In the genomic region with DNA sequence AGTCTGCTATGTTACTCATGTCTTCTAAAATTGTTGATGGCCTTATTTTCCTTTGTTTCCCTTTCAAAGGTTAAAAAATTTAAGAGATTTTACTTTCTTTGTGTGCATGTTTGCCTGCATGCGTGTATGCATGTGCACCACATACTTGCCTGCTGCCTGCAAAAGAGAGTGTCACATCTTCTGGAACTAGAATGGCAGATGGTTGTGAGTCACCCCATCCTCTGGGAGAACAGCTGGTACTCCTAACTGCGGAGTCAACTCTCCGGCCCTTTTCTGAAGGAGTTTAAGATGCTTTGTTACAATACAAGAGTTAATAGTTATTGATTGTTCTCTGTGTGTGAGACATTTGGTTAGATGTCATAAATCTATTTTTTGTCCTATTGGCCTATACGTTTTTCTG, we compare ENCODE assay signal across 13 mouse cellular contexts. TPM values are rescaled to one million over a fixed set of nuclear protein-coding genes. Genes with fewer than 3 reads are reported as not detected.
A peak's percentile ranks its signal among the peaks of the same experiment; 100 is the strongest.
DNase-seq lines count a peak whose midpoint lies in the region.
"Had no signal": no experiment of that assay in that cellular context is flagged by ENCODE, and none has a peak within 500 bp of the region (broad histone marks: within the 10 kb centered on the region; RNA-seq: fewer than 3 reads in every experiment).

No protein-coding gene starts in this region.

- peak; percentile 36 for DNase-seq in gastrocnemius, postnatal 14 days
- DNase-seq in gastrocnemius, postnatal 4 days (ENCODE audit: low spot score in 2 of 2) = no peak
- peak; percentile 12 to 18 for DNase-seq in left cerebral cortex, postnatal 14 days (ENCODE audit: low spot score in 2 of 2)
- no peak for DNase-seq in left cerebral cortex, adult 11 months (ENCODE audit: low spot score)
- DNase-seq in NIH3T3 (ENCODE audit: low read depth) = peak; percentile 35
- peak; percentile 17 for DNase-seq in heart, postnatal 4 days
- DNase-seq in urinary bladder, postnatal 10 days (ENCODE audit: low spot score) = no peak
- DNase-seq: adrenal gland, postnatal 36 days; cerebellum, adult 2 months; kidney, adult 2 months; liver had no signal

- intact Hi-C loops in gastrocnemius, postnatal 14 days (cut with DNase I; ENCODE audit: low total_unique reads) = no loop called here
- intact Hi-C loops in left cerebral cortex, postnatal 14 days (cut with DNase I) = no loop called here

RNA-seq across cellular contexts. Expression of gene A930002H24Rik, which starts 15.3 kb away (rescaled TPM):
- total RNA-seq in gastrocnemius, postnatal 14 days (2021) = not detected
- total RNA-seq in gastrocnemius, postnatal 4 days (2021) = 1 to 10 TPM; 1.2 to 2.4 TPM
- not detected for total RNA-seq in left cerebral cortex, postnatal 14 days (2021)
- total RNA-seq in heart, postnatal 4 days (2021) = 1 to 10 TPM in 1 of 2 experiments, not detected in 1; 1.3 TPM
- total RNA-seq: layer of hippocampus, postnatal 14 days; neutrophil, adult 5-6 weeks had no signal

RNA-seq across cellular contexts. Expression of gene Fer, which starts 16.0 kb away (rescaled TPM):
- 10 to 100 TPM; 11.1 to 13.4 TPM for total RNA-seq in gastrocnemius, postnatal 14 days (2021)
- 10 to 100 TPM; 28.4 to 31.9 TPM for total RNA-seq in gastrocnemius, postnatal 4 days (2021)
- 10 to 100 TPM; 29.8 to 31.1 TPM for total RNA-seq in left cerebral cortex, postnatal 14 days (2021)
- 10 to 100 TPM; 25.1 to 27.2 TPM for total RNA-seq in heart, postnatal 4 days (2021)

Comparison
In these comparisons a context has a peak if more than half of its experiments do, and no peak if none do; other contexts are left out.
1. DNase-seq: peak in gastrocnemius, postnatal 14 days (single experiment), left cerebral cortex, postnatal 14 days (2 of 2), NIH3T3 (single experiment) and heart, postnatal 4 days (single experiment); none in gastrocnemius, postnatal 4 days (0 of 2), left cerebral cortex, adult 11 months (single experiment) and urinary bladder, postnatal 10 days (single experiment).